Mouse (Mus musculus) layer of hippocampus, adult 2 months (tissue): ENCODE data around the gene Mrgprx1. TPM values are rescaled to one million over a fixed set of nuclear protein-coding genes. Genes with fewer than 3 reads are reported as not detected.

Source experiments
- DNase-seq, 2 experiments: peaks; one replicate each; pipeline ENCODE4 v3.0.0; 2022; ENCODE audit warnings: low spot score in 2 of 2
- H3K27ac ChIP-seq: fragments of 200-600 bp; 2 replicates; pipeline ENCODE4 v1.8.1; 2022
- H3K4me3 ChIP-seq: fragments of 200-600 bp; 2 replicates; pipeline ENCODE4 v1.8.1; 2022; ENCODE audit warnings: mild to moderate bottlenecking
- CTCF ChIP-seq: fragments of 200-600 bp; conservative IDR thresholded peaks from 2 replicates; pipeline ENCODE4 v1.8.1; 2022; ENCODE audit warnings: antibody characterized with exemption, mild to moderate bottlenecking, moderate library complexity
- long read RNA-seq, 2 experiments: library from polyadenylated mRNA; stranded (forward); transcript quantifications; one replicate each; pipeline ENCODE4 v2.0.0; 2021; ENCODE audit warnings: borderline mapping rate in 2 of 2
- total RNA-seq, 2 experiments: library from RNA; stranded (reverse); gene quantifications; 2 replicates each; pipeline ENCODE4 v1.2.3; 2021

Gene Mrgprx1
- total RNA-seq, result not detected
- long read RNA-seq, experiment 1, result 0 reads
- long read RNA-seq, experiment 2, result 0 reads

DNA sequence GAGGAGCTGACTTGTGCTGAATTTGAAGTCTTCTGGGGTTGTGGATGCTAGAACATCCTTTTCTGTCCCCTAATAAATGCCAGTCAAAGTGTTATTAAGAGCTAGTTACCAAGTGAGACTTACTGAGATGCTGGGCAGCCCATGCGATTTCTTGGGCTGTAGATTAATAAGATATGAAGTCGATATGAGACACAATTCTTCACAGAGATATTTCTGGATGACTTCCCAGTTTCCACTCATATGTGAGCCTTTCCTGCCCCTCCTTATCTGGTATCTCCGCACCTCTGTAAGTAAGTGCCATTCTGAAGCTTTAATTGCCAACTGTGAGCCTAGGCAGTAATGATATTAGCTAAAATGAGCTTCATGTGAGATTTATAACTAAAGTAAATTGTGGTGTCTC is at the start of gene Mrgprx1:
Gene Mrgprx1 (minus strand): TSS at position 101 of the 400 bp plus-strand sequence.
- no peak within 1 kb of the TSS for H3K4me3 ChIP-seq
- H3K27ac ChIP-seq, result no peak within 1 kb of the TSS
- TF ChIP-seq CTCF, result no peak
- no peak for DNase-seq

DNA sequence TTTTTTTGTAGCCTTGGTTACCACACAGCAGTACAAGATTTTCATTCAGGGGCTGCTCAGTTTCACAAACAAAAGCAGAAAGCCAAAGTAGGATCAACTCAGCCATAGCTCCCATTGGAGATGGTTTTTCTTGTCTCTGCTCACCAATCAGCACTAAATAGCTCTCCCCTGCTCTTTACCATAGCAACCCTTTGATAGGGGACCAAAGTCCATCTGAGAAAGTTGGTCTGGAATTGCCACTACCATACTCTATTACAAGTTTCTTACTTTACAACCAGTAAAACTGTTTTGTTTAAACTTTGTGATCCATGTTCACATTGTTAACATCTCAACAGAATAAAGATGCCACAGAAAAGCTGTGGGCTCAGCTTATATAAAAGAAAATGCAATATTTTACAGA is 48.1 kb upstream of the Mrgprx1 start:
- no peak for DNase-seq
- TF ChIP-seq CTCF, result no peak
- H3K4me3 ChIP-seq, result no peak overlapping the region
- no peak overlapping the region for H3K27ac ChIP-seq

DNA sequence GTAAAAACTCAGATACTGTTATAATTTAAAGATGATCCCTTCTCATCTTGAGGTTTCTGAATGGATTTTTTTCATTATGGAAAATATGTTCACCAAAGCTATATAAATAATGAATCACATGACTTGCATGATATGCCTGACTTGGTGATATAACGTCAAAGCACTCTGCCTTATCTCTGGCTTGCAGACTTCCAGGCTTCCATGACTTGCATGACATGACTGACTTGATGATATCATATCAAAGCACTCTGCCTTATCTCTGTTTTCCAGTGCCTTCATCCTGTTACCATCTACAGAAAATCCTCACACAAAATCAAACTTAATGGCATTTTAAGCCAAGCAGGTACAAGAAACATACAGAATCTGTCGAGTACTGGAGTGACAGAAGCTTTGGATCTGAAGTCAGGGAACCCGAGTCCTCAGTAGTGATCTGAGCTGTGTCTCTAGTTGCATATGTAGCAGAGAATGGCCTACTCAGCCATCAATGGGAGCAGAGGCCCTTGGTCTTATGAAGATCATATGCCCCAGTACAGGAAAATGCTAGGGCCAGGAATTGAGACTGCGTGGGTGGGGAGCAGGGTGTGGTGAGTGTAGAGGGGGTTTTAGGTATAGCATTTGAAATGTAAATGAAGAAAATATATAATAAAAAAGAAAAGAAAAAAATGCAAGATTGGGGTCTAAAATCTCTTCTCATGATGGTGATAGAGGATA is 19.2 kb upstream of the Mrgprx1 start:
- TF ChIP-seq CTCF, result no peak
- no peak overlapping the region for H3K27ac ChIP-seq
- H3K4me3 ChIP-seq, result no peak overlapping the region
- no peak for DNase-seq

DNA sequence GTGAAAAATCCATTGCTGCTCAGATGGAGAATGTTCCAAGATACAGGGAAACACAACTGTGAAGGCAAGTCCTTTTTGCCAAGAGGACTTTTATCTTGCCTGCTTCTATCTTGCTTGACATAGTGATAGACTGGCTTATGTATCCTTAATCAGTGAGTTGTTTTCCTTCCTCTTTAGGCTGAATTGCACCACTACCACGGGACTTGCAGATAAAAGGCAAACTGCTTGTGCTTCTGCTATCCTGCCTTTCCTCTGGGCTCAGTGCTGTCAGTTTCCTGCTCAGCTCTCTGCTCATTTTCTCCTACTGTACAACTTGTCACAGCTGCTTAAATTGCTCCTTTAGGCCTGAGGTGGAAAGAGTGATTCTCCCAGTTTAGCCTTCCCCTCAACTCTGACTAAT is 16.6 kb upstream of the Mrgprx1 start:
- Histone ChIP-seq H3K27ac (no peak overlapping the region), H3K4me3 (no peak overlapping the region)
- TF ChIP-seq CTCF, result no peak
- DNase-seq, result no peak

DNA sequence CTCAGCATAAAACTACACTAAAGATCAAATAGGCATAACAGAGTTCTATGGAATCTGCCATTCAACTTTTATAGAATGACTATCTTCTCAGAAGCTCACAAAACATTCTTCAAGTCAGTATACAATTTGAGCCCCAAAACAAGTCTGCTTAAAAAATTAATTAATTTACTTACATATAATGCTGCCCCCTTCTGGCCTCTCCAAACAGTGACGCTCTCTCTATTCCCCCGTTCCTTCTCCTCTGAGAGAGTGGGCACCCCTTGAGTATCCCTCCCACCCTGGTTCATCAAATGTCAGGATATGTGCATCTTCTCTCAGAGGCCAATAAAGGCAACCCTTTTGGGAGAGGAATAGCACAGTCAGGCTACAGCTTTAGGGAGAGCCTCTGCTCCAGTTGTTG is 9.5 kb downstream of the Mrgprx1 start:
- no peak for TF ChIP-seq CTCF
- H3K27ac ChIP-seq, result no peak overlapping the region
- DNase-seq, result no peak
- H3K4me3 ChIP-seq, result no peak overlapping the region

DNA sequence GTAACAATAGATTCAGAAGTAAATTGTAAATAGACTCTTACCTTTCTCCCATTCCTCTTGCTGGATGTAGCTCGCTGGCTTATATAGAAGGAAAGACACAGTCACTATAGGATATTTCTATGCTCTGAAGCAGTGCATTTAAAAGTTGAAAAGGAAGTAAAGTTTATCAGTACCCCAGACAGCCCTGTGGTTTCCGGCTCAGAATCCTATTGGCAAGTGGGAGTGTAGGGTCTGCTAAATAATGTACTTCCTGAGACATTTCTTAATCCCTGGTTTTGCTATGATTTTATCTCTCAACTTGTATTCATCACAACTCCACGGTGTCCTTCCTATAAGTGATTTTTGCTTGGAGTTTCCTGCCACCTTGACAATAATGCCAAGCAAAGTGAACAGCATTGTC is 31.7 kb downstream of the Mrgprx1 start:
- no peak for DNase-seq
- TF ChIP-seq CTCF, result no peak
- no peak overlapping the region for H3K4me3 ChIP-seq
- no peak overlapping the region for H3K27ac ChIP-seq

DNA sequence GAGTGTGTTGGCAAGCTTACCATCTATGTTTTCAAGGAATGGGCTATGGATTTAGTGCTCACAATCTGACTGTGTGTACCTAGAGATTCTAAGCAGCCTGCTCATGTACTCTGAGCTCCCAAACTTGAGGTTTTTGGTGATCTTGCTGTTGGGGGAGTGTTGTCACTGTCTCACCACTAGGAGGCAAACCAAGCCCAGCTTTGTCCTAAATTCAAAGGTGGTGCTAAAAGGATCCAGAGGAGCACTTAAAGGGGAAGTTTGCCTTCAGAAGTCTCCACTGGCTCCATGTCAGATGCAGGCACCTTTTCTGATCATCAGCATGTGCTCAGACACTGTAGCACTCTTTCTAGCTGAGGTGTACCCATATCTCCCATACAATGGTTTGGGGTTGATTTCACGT is 40.6 kb downstream of the Mrgprx1 start:
- no peak overlapping the region for H3K27ac ChIP-seq
- DNase-seq, result no peak
- TF ChIP-seq CTCF, result no peak
- no peak overlapping the region for H3K4me3 ChIP-seq

DNA sequence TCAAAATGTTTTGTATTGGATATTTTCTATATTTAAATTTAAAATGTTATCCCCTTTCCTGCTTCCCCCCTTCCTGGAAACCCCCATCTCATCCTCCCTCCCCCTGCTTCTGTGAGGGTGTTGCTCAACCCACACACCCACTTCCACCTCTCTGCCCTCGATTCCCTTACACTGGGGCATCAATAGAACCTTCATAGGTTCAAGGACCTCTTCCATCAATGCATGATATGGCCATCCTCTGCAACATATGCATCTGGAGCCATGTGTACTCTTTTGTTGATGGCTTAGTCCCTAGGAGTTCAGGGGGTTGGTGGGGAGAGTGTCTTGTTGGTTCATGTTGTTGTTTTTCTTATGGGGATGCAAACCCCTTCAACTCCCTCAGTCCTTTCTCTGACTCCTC is 45.4 kb downstream of the Mrgprx1 start, which contains the start of gene Mrgpra4:
Gene Mrgpra4 (minus strand): TSS at position 101 of the 400 bp plus-strand sequence.
- no peak for DNase-seq
- no peak for TF ChIP-seq CTCF
- Histone ChIP-seq H3K27ac (no peak within 1 kb of the TSS), H3K4me3 (no peak within 1 kb of the TSS)

Other genes with a start within 250 kb of the Mrgprx1 start
- gene Mrgpra4, start 45.5 kb downstream of the Mrgprx1 start, total RNA-seq, result not detected
- not detected for gene Mrgprb5, start 141.4 kb upstream of the Mrgprx1 start, total RNA-seq
- not detected for gene Mrgprb4, start 171.7 kb upstream of the Mrgprx1 start, total RNA-seq